Mouse (Mus musculus) brain, adult 2 months (tissue): ENCODE measurements at regions not wholly inside any gene's neighbourhood (a gene's known extent, or its start where the extent isn't known, plus 50 kb on each side); places are given as distances from the start of the nearest gene placed in this dataset.
"Not testable (repeated sequence)": the region's sequence is repeated elsewhere in the genome, so short reads cannot be mapped to it uniquely, and the experiment has no call there.

ENCODE experiments used
- DNase-seq: peaks from one replicate; pipeline ENCODE4 v3.0.0; 2011; ENCODE audit warnings: low read depth, low spot score

DNA sequence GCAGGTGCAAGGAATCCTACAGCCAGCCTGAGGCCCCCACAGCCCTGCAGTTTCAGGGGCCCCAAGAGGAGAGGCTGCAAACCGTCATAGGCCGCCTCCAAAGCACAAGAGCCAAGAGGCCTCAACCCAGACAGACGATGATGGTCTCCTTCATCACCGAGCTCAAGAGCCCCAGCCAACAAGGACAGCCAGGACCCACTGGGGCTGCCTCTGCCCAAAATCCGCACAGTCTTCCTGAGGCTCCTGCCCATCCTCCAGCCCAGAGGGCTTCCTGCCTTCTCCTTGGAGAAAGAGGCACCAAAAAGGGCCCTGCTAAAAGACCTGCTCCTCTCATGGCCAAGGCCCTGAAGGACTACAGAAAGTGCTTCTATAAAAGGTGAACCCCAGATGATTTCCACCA is 112.3 kb downstream of the Nus1 start:
- DNase-seq = not testable (repeated sequence)

DNA sequence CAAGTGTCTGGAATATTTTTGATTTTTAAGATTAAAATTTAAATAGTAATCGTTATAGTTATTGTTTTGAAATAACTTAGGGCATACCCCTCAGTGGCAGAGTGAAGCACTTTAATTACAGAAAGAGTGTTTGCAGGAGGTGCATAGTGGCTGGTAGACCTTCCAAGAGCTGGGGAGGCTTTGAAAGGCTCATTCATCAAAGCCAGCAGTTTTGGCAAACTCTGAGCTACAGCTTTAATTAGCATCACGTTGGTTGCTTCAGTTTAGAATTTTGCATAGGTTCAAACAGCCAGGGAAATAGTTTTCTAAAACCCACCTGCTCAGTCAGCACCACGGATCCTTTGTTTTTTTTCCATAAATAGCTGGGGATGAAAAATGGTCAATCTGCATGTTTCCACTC is 113.5 kb downstream of the Nus1 start:
- DNase-seq = peak; percentile 12

DNA sequence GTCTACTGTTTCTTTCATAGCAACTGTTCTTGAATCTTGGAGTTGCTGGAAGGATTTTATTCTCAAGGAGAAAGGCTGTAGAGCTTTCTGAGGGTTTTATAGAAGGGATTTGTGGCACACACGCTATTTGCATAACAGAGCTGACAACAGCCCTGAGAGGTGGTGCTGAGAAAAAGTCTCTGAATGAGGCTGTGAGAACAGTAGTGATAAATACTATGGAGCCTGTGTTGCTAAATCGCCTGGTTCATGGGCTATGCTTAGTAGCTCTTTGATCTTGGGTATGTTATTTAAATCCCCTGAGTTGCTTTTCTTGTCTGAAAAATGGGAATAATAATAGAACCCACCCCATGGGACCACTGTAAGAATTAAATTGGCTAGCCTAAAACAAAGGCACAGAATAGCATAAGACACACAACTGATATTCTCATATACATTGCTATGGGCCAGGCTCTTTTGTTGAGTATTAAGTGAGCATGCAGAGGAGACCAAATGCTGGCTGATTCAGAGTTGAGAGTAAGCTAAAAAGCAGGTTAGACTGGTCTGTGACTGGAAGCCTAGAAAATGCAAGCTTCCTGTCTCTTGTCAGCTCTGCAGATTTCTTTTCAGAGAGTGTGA is 116.0 kb downstream of the Nus1 start:
- DNase-seq = no peak

DNA sequence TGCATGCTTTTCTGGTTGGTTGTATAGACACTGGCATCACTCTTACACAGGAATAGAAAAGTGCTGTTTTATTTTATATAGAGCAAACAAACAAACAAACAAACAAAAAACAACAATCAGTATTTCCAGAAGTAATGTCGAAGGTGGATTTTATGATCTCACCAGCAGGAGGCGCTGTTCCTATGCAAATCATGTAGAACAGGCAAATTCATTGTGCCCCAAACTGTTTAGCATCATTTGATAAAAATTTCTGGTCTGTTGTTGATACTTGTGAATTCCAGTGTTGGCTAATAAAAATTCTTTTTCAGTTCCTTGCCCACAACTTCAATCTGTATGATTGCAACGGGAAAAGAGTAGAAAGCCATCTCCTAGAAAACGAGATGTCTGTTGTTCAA is 116.5 kb downstream of the Nus1 start:
- DNase-seq = peak; percentile 76

DNA sequence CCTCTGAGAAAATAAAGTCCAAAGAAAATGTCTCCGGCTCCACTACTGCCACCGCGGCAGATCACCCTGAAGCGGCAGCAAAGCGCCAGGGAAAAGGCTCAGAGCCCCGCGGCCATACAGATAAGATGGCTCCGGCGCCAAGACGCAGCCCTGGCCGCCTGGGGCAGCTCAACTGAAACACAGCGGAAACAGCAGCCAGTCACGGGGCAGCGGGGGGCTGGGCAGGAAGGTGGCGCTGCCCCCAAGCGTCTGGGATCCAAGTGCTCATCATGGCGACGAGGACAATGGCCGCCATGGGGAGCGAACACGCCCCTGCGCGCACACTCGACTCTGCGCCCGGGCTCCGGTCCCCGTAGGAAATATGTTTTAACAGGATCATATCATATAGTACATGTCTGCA is 128.2 kb downstream of the Nus1 start:
- no peak for DNase-seq

DNA sequence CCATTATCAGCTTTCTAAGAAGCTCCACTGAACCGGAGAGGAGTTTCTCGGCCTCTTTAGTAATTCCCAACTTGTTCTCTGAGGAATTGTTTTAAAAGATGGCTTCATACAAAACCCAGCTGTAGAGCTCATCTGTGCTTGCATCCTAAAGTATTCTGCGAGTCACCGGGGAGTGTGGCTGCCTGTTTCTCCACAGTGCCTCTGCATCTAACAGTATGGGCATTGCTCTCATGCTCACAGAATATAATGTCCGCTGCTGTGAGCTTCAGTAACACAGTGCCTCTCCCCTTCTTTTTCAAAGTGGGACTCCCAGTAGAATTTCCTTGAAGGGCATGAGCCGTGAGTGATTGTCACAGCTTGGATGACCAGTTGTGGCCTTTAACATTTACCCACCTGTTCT is 113.0 kb upstream of the Slc35f1 start:
- no peak for DNase-seq

DNA sequence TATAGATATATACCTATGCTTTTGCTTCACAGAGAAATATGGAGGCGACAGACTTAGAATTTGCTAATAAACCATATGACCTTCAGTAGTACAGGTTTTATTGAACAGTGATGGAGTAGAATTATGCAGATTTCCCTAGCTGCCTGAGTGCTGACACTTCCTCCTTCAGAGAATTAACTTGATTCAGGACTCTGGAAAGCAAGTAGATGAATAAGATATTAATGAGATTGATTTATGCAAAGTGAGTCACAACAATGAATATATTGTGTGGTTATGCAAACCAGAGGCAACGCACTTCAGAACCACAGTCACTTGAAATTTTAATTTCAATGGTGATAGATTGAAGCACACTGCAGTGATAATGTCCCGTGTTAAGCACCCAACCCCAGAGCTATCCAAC is 112.5 kb upstream of the Slc35f1 start:
- no peak for DNase-seq

DNA sequence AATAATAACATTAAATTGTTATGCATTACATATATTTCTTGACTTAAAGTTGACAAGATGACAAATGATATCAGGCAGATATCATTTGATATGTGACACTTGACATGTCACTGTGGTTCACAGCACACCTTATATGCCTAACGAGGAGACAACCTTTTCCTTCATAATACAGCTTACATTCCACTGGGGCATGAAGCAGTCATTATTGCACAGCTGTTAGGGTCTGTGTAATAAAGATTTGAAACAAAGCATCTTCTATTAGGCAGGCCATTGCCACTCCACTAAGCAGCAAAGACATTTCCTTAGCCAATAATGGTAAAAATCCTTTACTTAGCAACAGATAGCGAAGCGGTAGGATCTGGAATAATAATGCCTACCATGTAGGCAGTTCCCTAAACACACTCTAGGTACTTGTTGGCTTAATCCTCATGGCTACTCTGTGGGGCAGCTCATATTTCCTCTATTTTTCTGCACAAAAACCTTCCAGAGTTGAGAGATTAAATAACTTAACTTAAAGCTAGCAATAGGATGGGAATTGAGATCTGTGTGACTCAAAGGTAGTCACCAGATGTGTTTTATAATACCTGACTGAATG is 112.0 kb upstream of the Slc35f1 start:
- DNase-seq = no peak

DNA sequence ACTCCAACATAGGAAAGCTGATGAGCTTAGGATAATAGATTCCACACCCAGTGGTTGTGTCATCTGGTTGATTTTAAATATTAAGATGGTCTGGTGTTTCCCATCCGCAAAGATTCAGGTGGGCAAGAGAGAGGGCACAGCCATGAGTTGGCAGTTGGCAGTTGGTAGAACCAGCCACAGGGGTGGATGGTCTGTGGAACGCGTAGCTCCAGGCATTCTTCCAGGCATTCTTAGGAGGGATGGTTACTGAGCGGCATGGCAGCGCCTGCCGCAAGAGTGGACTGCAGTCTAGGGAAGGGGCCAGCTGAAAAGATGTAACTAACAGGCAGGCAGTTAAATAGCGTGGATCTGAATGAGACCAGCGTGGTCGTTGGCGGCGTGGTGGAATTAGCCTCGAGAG is 96.6 kb upstream of the Slc35f1 start:
- no peak for DNase-seq
